Mouse (Mus musculus): ENCODE measurements at regions not wholly inside any gene's neighbourhood (a gene's known extent, or its start where the extent isn't known, plus 50 kb on each side); places are given as distances from the start of the nearest gene placed in this dataset.

DNA sequence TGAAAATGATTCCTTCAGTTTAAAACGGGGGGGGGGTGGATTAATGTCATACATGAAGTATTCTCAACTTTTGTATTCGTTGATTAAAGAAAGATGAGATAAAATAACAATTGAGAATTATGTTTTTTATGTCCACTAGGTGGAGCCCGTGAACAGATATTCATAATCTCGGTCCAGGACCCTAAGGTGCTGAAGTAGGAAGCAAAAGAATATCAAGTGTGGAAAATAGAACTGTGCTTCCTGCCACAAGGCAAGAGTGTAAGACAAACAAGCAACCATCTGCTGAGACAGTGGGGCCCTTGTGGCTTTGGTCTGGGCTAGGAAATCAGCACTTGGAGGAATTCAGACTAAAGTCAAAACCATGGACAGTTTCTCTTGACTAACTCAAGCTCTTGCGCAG, 50.9 kb upstream of the Kap start:
- DNase-seq (ENCODE audit: low spot score), result peak; percentile 0

DNA sequence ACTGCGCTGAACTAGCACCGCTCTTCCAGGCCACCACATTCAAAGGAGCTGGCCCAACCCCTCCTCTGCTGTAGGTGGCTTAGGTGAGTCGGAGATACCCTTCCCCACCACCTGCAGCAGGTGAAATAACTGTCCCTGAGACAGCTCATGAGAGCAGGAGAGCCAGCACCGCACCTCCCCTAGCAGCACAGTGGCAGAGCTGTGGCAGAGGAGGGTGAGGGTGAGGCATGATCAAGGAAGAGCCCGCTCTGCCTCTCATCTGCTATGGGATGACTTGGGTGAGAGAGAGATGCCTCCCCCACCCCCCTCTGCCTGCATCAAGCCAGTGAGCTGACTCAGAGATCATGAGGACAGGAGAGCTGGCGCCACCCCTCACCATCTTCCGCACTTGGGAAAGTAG, 81.1 kb upstream of the Kap start:
- no peak for DNase-seq (ENCODE audit: low spot score)

DNA sequence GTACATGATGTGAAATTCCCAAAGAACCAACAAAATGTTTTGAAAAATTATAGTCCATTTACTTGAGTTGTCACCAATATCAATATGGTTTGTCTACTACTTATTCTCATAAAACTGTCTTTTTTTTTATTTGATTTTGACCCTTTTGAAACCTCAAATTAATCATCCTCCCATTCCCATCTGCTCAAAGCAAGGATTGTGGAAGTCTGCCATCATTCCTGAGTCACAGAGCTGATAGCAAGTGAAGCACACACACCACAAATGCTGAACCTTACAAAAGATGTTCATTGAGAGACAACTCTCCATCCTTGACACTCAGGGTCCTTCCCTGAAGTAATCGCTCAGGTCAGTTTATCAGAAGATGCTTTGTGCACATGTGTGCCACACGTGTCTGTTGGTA, 82.1 kb upstream of the Kap start:
- no peak for DNase-seq (ENCODE audit: low spot score)

DNA sequence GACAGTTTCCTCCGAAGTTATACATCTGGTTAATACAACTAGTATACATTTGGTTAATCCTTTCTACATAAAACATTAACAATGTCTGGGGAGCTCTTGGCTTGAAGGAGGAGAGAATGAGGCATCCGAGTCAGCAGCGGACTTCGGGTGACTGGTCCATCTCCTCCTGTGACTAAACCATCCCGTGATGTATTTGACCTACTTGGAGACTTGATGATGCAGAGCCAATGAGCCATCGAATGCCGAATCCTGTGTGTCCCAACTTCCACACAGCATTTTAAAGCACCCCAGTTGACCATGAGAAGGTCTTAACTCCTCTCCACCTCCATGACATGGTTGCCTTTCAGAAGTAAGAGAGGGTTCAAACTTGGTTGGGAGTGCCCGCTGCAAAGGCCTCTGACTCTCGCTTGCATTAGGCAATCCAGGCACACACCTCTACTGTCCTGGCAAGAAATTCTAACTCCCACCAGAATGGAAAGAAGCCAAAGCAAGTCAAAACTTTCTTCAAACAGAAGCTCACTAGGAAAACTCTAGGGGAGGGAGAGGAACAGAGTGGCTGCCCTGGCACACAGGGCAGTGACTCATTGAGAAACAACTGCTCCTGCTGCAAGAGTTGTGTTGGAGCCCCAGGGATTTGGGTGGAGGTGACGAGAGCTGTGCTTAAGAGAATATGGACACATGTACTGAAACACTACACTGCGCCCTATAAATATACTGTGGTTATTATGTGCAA, 75.4 kb upstream of the Etv6 start:
- no peak for DNase-seq (ENCODE audit: low spot score)

DNA sequence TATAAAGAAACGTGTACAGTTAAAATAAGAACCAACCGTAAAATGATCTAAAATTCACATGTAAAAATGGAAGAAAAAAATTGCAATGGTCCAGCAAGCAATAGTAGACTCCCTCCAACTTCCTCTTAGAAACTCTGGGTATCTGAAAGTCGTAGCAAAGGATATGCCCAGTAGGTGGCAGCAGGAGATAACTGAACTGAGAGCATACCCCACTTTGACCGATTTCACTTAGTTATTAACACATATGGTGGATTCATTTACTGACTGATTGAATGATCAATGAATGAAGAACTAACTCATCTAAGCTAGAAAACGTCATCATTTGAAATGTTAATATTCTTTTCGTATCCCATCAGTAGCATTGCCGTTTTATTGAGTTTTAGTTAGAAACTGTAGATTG, 74.8 kb upstream of the Etv6 start:
- peak; percentile 69 for DNase-seq (ENCODE audit: low spot score)

DNA sequence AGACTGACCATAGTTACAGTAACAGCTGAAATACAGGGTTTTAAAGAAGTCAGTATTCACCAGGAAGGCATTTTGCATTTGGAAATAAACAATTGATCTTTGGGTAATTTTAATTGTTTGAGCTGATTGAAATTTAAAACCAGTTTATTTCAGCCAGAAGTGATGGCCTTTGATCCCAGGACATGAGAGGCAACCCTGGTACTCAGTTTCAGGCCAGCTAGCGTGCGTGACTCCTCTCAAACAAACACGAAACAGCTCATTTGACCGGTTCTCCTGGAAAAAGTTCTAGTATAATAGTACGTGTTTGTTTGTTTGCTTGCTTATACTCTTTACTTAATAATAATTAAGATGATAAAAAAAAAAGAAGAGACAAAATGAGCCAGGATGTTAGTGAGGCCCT, 72.9 kb upstream of the Etv6 start:
- no peak for DNase-seq (ENCODE audit: low spot score)

DNA sequence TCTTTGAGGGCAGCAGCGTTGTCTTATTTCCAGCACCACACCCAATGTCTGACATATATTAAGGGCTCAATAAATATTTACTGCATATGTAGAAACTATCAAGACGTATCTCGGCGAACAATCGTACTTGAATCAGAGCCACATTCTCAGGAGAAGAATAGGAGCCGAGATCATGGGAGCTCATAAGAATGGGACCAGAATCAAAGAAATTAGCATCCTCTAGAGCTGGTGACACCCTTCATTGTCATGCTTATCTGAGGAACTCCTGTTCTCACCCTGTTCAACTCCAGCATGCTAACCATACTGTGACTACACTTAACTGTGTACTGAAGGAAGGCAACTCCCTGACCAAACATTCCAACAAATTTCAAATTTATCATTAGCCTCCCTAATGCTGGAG, 72.2 kb upstream of the Etv6 start:
- no peak for DNase-seq (ENCODE audit: low spot score)

DNA sequence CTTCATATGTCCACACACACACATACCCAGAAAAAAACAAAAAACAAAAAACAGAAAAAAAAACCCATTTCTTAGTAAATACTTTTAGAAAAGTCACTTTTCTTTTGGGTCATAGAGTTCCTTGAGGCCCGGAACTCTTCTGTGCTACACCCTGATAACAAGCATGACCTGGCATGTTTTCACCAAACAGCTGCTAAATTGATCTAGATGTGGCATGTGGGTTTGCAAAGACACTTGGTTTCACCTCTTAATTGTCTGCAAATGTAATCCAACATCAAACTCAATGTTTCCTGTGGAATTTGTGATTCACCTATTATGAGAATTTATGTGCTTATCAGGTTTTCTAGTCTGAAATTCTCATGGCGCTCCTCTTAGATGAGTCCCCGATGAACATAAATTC, 68.2 kb upstream of the Etv6 start:
- no peak for DNase-seq (ENCODE audit: low spot score)

DNA sequence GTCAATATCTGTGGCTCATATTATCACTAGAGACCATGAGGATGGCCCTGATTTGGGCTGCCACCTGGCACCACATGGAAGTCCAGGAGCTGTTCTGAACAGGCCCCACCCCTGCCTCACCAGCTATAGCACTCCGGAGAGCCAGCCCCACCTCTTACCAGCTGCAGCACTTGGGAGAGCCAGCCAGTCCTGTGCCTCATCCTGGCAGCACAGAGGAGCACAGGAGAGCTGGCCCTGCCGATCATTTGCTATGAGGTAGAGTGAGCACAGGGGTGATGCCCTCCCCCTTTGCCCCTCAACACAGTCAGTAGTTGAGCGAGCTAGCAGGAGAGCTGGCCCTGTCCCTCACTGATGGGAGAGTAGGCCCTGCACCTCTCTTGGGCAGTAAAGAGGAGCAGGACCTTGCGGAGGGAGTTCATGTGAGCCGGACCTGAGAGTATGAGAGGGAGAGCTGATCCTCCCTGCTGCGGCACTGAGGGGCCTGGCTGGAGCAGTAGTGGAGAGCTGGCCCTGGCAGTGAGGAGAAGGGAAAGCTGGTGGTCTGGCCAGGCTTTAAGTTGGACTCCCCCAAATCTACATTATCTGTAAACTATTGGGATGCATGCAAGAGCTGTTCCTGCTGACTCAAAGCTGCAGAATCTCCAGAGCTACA, 63.3 kb upstream of the Etv6 start:
- DNase-seq (ENCODE audit: low spot score), result no peak

DNA sequence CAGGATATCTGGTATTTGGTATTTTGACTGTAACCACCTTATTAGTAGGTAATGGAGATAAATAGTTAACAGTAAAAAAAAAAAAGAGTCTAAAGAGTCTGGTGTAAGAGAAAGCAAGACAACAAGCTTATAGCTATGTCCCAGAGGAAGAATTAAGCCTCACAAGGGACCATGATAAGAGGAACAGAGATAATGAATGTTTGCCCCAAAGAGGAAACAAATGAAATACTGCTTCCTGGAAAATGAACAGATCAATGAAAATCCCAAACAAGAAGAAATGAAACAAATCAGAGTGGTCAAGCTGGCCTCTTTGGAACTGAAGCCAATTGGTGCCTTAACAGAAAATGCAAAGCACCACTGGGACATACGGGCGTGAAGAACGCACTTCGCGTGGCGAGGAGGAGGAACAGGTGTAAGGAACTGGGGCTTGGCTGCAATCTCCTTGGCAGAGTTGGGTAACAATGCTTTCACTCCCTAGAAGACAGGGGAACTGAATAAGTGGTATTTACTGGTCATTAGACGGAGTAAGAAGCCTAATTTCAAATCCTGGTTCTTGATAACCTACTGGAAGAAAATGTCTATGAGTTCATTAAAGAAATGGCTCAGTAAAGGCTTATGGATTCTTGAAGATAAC, 62.2 kb upstream of the Etv6 start:
- DNase-seq (ENCODE audit: low spot score), result no peak

DNA sequence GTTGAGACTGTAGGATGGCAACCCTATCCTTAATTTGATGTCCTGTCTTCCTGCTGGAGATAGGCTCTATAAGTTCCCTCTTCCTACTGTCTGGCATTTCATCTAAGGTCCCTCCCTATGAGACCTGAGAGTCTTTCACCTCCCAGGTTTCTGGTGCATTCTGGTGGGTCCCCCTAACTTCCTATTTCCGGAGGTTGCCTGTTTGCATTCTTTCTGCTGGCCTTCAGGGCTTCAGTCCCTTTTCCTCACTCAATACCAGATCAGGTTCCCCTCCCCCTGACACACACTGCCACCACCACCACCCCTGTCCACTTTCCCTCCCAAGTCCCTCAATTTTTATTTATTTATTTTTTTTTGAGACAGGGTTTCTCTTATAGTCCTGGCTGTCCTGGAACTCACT, 59.5 kb upstream of the Etv6 start:
- DNase-seq (ENCODE audit: low spot score), result no peak

DNA sequence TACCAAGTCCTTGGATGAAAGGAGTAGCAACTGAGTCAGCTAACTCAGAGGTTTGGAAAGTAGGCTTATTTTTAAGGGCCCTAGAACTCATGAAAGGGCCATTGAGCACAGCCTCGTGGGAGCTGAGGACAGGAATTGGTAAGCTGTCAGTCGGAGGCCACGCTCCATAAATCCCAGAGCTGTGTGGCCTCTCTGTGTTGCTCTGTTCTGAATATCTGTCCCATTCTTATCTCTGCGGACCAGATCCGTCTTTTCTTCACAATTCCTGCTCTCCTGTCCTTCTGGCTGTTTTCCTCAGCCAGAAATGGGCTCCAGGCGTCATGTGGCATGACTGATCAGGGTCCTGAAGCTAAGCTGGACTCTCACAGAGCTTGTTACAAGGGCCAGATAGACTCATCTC, 58.6 kb upstream of the Etv6 start:
- DNase-seq (ENCODE audit: low spot score), result no peak

DNA sequence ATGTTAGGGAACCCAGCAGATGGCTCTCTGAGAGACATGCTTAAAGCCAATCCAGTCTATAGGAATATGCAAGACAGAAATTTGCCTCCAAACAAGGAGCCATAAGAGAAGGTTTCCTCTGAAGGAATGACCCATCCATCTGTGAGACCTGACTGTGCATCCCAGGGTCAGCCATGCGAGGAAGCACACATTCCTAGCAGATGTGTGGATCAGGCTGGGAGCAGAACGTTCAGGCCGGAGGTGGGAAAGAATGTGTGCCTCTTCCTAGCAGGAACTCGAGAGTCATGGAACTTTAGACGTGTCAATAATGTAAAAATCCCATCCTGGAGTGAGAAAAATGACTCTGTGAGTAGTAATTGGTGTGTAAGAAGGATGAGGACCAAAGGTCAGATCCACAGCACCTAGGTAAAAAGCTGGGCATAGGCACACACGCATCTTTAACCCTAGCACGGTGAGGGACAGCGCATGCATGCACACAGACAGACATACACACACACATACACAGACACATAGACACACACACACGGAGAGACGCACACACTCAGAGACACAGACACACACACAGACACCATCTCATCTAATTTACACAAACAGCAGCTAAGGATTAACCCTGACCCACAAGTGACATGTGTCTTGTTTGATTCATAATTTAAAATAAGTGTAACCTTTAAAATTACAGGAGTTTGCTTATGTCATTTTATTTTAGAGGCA, 51.5 kb upstream of the Etv6 start:
- DNase-seq (ENCODE audit: low spot score), result no peak

DNA sequence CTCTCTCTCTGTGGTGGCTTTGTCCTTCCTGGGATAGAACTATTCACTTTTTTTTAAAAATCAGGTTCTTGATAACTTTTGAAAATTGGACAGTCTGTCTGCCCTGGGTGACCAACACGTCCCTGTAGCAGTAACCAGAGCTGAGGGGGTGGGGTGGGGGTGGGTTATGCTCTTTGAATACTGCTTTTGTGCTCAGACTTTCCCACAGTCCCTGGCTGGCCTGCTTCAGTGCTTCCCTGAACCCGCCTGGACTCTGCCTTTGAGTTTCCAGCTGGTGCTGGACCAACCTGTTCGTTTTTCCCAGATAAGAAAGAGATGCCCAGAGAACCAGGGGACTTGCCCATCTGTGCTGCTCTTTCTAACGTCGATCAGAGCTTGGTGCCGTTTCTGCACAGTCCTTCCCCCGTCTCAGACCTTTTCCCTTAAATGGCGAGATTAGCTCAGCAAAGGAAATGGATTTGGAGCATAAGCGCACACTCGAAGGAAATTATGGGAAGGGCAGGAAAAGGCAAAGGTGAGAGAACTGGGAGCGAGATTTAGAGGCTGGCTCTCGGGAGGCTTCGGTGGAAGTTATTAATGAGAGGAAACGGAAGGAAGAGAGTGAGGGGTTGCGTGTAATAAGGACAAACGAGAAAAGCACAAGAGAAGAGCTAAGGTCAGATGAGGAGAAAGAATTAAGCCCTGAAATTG, 50.7 kb upstream of the Etv6 start:
- DNase-seq (ENCODE audit: low spot score), result no peak

Data from left cerebral cortex, adult 11 months (tissue).